Mouse (Mus musculus) lung, embryonic 16.5 days (tissue): Measurements from ENCODE around the gene Gsg1l. TPM values are rescaled to one million over a fixed set of nuclear protein-coding genes. Genes with fewer than 3 reads are reported as not detected.

Experiments
- ATAC-seq: fragments of 200-750 bp; cut with Nextera tagmentation; 2 replicates; pipeline ENCODE4 v1.8.0; 2017; ENCODE audit warnings: low read depth, mild to moderate bottlenecking, moderate library complexity
- H3K27ac ChIP-seq: fragments of 300-500 bp; sonication (generic); 2 replicates; pipeline ENCODE4 v1.5.1; 2014; ENCODE audit warnings: mild to moderate bottlenecking, control low read depth, low read length
- H3K27me3 ChIP-seq: fragments of 300-500 bp; sonication (generic); 2 replicates; pipeline ENCODE4 v1.6.1; 2014; ENCODE audit warnings: low read depth, low read length, mixed read lengths; ENCODE audit not compliant: control insufficient read depth, insufficient read depth
- H3K36me3 ChIP-seq: fragments of 300-500 bp; sonication (generic); 2 replicates; pipeline ENCODE4 v1.6.1; 2014; ENCODE audit warnings: low read length; ENCODE audit not compliant: control insufficient read depth, insufficient read depth
- H3K4me1 ChIP-seq: fragments of 300-500 bp; sonication (generic); replicated peaks from 2 replicates; pipeline ENCODE4 v1.6.1; 2014; ENCODE audit warnings: low read length, mixed read lengths; ENCODE audit not compliant: control insufficient read depth, insufficient read depth
- H3K4me2 ChIP-seq: fragments of 300-500 bp; sonication (generic); 2 replicates; pipeline ENCODE4 v1.6.1; 2014; ENCODE audit warnings: low read depth, low read length, control low read depth
- H3K4me3 ChIP-seq: fragments of 300-500 bp; sonication (generic); 2 replicates; pipeline ENCODE4 v1.5.1; 2014; ENCODE audit warnings: mild to moderate bottlenecking, low read length, control low read depth
- H3K9ac ChIP-seq: fragments of 300-500 bp; sonication (generic); 2 replicates; pipeline ENCODE4 v1.6.1; 2014; ENCODE audit warnings: low read length, control low read depth
- H3K9me3 ChIP-seq: fragments of 300-500 bp; sonication (generic); 2 replicates; pipeline ENCODE4 v1.6.1; 2016; ENCODE audit warnings: low read length; ENCODE audit not compliant: control insufficient read depth
- WGBS: fragments of 180-500 bp; shearing (Covaris S2); extraction: QIAGEN DNeasy Blood & Tissue Kit; methylation state at CpG from one replicate; pipeline ENCODE4 v1.1.7; 2014; 5-methylcytosine and 5-hydroxymethylcytosine counted together
- polyA plus RNA-seq: library from polyadenylated mRNA; unstranded; fragments of >200 nt; fragmentation: Nextera tagmentation; extraction: Ambion mirVana; gene quantifications from 2 replicates; pipeline ENCODE4 v1.2.1, GENCODE M21; 2015

The Gsg1l gene
- polyA plus RNA-seq, 1 experiment from 2014 or later = 2.6 TPM

- WGBS = 48% methylated on average over 8 of the region's 8 CpGs
- H3K4me1 ChIP-seq = no peaks in the 10 kb centered on the region; the same call in 1 of the 2 replicates
- no peak overlapping the region for H3K4me3 ChIP-seq
- no peaks in the 10 kb centered on the region for H3K9me3 ChIP-seq
- H3K4me2 ChIP-seq = no peak overlapping the region
- no peaks in the 10 kb centered on the region for H3K27me3 ChIP-seq
- H3K9ac ChIP-seq = no peak overlapping the region
- H3K36me3 ChIP-seq = no peaks in the 10 kb centered on the region
- no peak overlapping the region for H3K27ac ChIP-seq
- peak; percentile 76 for ATAC-seq
Observed at GRCm38 (mm10) chr7:125945915-125946314, 136.3 kb downstream of the Gsg1l start.

GRCm38 (mm10) chr7:125944631-125945030, 137.6 kb downstream of the Gsg1l start:
- Histone ChIP-seq H3K36me3 (no peaks in the 10 kb centered on the region), H3K4me3 (no peak overlapping the region), H3K27me3 (no peaks in the 10 kb centered on the region), H3K4me1 (no peaks in the 10 kb centered on the region; the same call in 1 of the 2 replicates), H3K9me3 (no peaks in the 10 kb centered on the region), H3K27ac (no peak overlapping the region), H3K9ac (no peak overlapping the region), H3K4me2 (no peak overlapping the region)
- WGBS = 81% methylated on average over 5 of the region's 5 CpGs
- no peak for ATAC-seq

- Histone ChIP-seq H3K27me3 (no peaks in the 10 kb centered on the region), H3K4me3 (no peak overlapping the region), H3K9me3 (no peaks in the 10 kb centered on the region), H3K27ac (no peak overlapping the region), H3K9ac (no peak overlapping the region), H3K4me2 (no peak overlapping the region), H3K36me3 (no peaks in the 10 kb centered on the region), H3K4me1 (no peaks in the 10 kb centered on the region; the same call in 1 of the 2 replicates)
- WGBS = 89% methylated on average over 4 of the region's 4 CpGs
- ATAC-seq = no peak
Observed at GRCm38 (mm10) chr7:125943511-125943910, 138.7 kb downstream of the Gsg1l start.

- H3K4me2 ChIP-seq = no peak overlapping the region
- H3K27me3 ChIP-seq = no peaks in the 10 kb centered on the region
- H3K4me3 ChIP-seq = no peak overlapping the region
- no peaks in the 10 kb centered on the region; the same call in 1 of the 2 replicates for H3K4me1 ChIP-seq
- H3K27ac ChIP-seq = no peak overlapping the region
- H3K9me3 ChIP-seq = no peaks in the 10 kb centered on the region
- WGBS = 78% methylated on average over 6 of the region's 6 CpGs
- no peak overlapping the region for H3K9ac ChIP-seq
- H3K36me3 ChIP-seq = no peaks in the 10 kb centered on the region
- no peak for ATAC-seq
Observed at GRCm38 (mm10) chr7:125942365-125943090, 139.7 kb downstream of the Gsg1l start.

GRCm38 (mm10) chr7:125934319-125934718, 147.9 kb downstream of the Gsg1l start:
- H3K4me1 ChIP-seq = peaks cover 9% of the 10 kb centered on the region; the same call in 1 of the 2 replicates
- no peak overlapping the region for H3K27ac ChIP-seq
- H3K9me3 ChIP-seq = no peaks in the 10 kb centered on the region
- H3K4me2 ChIP-seq = no peak overlapping the region
- no peak overlapping the region for H3K9ac ChIP-seq
- H3K27me3 ChIP-seq = no peaks in the 10 kb centered on the region
- no peak overlapping the region for H3K4me3 ChIP-seq
- 55% methylated on average over 2 of the region's 2 CpGs for WGBS
- no peaks in the 10 kb centered on the region for H3K36me3 ChIP-seq
- no peak for ATAC-seq

GRCm38 (mm10) chr7:125933356-125934244, 148.6 kb downstream of the Gsg1l start:
- H3K4me2 ChIP-seq = no peak overlapping the region; the same call in 1 of the 2 replicates

GRCm38 (mm10) chr7:125931602-125932001, 150.6 kb downstream of the Gsg1l start:
- Histone ChIP-seq H3K27me3 (no peaks in the 10 kb centered on the region), H3K4me3 (no peak overlapping the region), H3K4me2 (no peak overlapping the region), H3K9ac (no peak overlapping the region), H3K36me3 (no peaks in the 10 kb centered on the region), H3K27ac (no peak overlapping the region), H3K4me1 (peaks cover 9% of the 10 kb centered on the region; the same call in 1 of the 2 replicates), H3K9me3 (no peaks in the 10 kb centered on the region)
- ATAC-seq = no peak
- WGBS = 50% methylated on average over 5 of the region's 5 CpGs

More at GRCm38 (mm10) chr7:125933356-125934244, 148.6 kb downstream of the Gsg1l start:
- no peak overlapping the region for H3K27ac ChIP-seq
- H3K4me1 ChIP-seq = peaks cover 9% of the 10 kb centered on the region; the same call in 1 of the 2 replicates
- H3K9me3 ChIP-seq = no peaks in the 10 kb centered on the region
- no peaks in the 10 kb centered on the region for H3K36me3 ChIP-seq
- 23% methylated on average over 16 of the region's 16 CpGs for WGBS
- no peak overlapping the region for H3K9ac ChIP-seq
- no peaks in the 10 kb centered on the region for H3K27me3 ChIP-seq
- H3K4me3 ChIP-seq = no peak overlapping the region
- 0 out of 2 replicates have a peak, but pooled peaks have one; percentile 20 for ATAC-seq

GRCm38 (mm10) chr7:125924044-125924443, 158.2 kb downstream of the Gsg1l start:
- Histone ChIP-seq H3K9ac (no peak overlapping the region), H3K36me3 (no peaks in the 10 kb centered on the region), H3K4me2 (no peak overlapping the region), H3K27ac (no peak overlapping the region), H3K9me3 (no peaks in the 10 kb centered on the region), H3K27me3 (no peaks in the 10 kb centered on the region), H3K4me1 (no peaks in the 10 kb centered on the region), H3K4me3 (no peak overlapping the region)
- no peak for ATAC-seq
- WGBS = 74% methylated on average over 5 of the region's 5 CpGs

- Histone ChIP-seq H3K27ac (no peak overlapping the region), H3K36me3 (no peaks in the 10 kb centered on the region), H3K27me3 (no peaks in the 10 kb centered on the region), H3K4me2 (no peak overlapping the region), H3K4me3 (no peak overlapping the region), H3K4me1 (no peaks in the 10 kb centered on the region), H3K9ac (no peak overlapping the region), H3K9me3 (no peaks in the 10 kb centered on the region)
- 67% methylated on average over 5 of the region's 5 CpGs for WGBS
- ATAC-seq = no peak
Observed at GRCm38 (mm10) chr7:125920801-125921200, 161.4 kb downstream of the Gsg1l start.
